Mouse (Mus musculus) 3134 (cell line): ENCODE data around the gene Dpp8.

Experiments used
- DNase-seq: peaks from one replicate; pipeline ENCODE4 v3.0.0-alpha.2; 2011; ENCODE audit warnings: low spot score; ENCODE audit not compliant: insufficient read length; ENCODE audit errors: extremely low read depth

Gene Dpp8

GRCm38 (mm10) chr9:65083075-65083765 lies 51.0 kb downstream of the Dpp8 start:
- no peak for DNase-seq

GRCm38 (mm10) chr9:65084198-65084807 lies 52.1 kb downstream of the Dpp8 start:
- DNase-seq: no peak

GRCm38 (mm10) chr9:65085270-65085669 lies 53.1 kb downstream of the Dpp8 start:
- no peak for DNase-seq

GRCm38 (mm10) chr9:65086801-65087200 lies 54.6 kb downstream of the Dpp8 start:
- no peak for DNase-seq

- DNase-seq: no peak
Measured at GRCm38 (mm10) chr9:65087490-65087889, 55.3 kb downstream of the Dpp8 start.

- no peak for DNase-seq
Measured at GRCm38 (mm10) chr9:65094237-65094636, 62.0 kb downstream of the Dpp8 start.

GRCm38 (mm10) chr9:65100991-65101685 lies 68.9 kb downstream of the Dpp8 start, which contains the start of gene Igdcc4:
TSS of gene Igdcc4 (plus strand) at chr9:65101486.
- DNase-seq: no peak

- DNase-seq: no peak
Measured at GRCm38 (mm10) chr9:65101686-65102376, 69.6 kb downstream of the Dpp8 start.

- no peak for DNase-seq
Measured at GRCm38 (mm10) chr9:65102377-65103172, 70.4 kb downstream of the Dpp8 start.

GRCm38 (mm10) chr9:65103173-65103752 lies 71.0 kb downstream of the Dpp8 start:
- DNase-seq: no peak

GRCm38 (mm10) chr9:65106821-65107220 lies 74.6 kb downstream of the Dpp8 start:
- no peak for DNase-seq

- DNase-seq: no peak
Measured at GRCm38 (mm10) chr9:65107893-65108292, 75.7 kb downstream of the Dpp8 start.

- no peak for DNase-seq
Measured at GRCm38 (mm10) chr9:65109132-65110072, 77.2 kb downstream of the Dpp8 start.

- no peak for DNase-seq
Measured at GRCm38 (mm10) chr9:65111698-65112097, 79.5 kb downstream of the Dpp8 start.

- DNase-seq: no peak
Measured at GRCm38 (mm10) chr9:65113694-65114093, 81.5 kb downstream of the Dpp8 start.

GRCm38 (mm10) chr9:65115891-65116290 lies 83.7 kb downstream of the Dpp8 start:
- DNase-seq: no peak

- DNase-seq: no peak
Measured at GRCm38 (mm10) chr9:65117516-65117915, 85.3 kb downstream of the Dpp8 start.

GRCm38 (mm10) chr9:65120935-65121334 lies 88.7 kb downstream of the Dpp8 start:
- no peak for DNase-seq

- DNase-seq: no peak
Measured at GRCm38 (mm10) chr9:65122545-65122944, 90.3 kb downstream of the Dpp8 start.
